Mouse (Mus musculus) kidney, embryonic 16.5 days (tissue): ENCODE measurements around the gene Setd4. TPM values are rescaled to one million over a fixed set of nuclear protein-coding genes. Genes with fewer than 3 reads are reported as not detected.

Experiments used
- ATAC-seq: fragments of 200-750 bp; cut with Nextera tagmentation; 2 replicates; pipeline ENCODE4 v1.8.0; 2017; ENCODE audit warnings: moderate TSS enrichment; ENCODE audit not compliant: low FRiP score, low TSS enrichment
- H3K27ac ChIP-seq: fragments of 300-500 bp; sonication (generic); 2 replicates; pipeline ENCODE4 v1.5.1; 2014; ENCODE audit warnings: low read length
- H3K27me3 ChIP-seq: fragments of 300-500 bp; sonication (generic); 2 replicates; pipeline ENCODE4 v1.6.1; 2014; ENCODE audit warnings: low read length, control low read depth, mixed read lengths; ENCODE audit not compliant: insufficient read depth
- H3K36me3 ChIP-seq: fragments of 300-500 bp; sonication (generic); 2 replicates; pipeline ENCODE4 v1.6.1; 2014; ENCODE audit warnings: low read length, control low read depth, mixed read lengths; ENCODE audit not compliant: insufficient read depth
- H3K4me1 ChIP-seq: fragments of 300-500 bp; sonication (generic); 2 replicates; pipeline ENCODE4 v1.6.1; 2014; ENCODE audit warnings: low read length, control low read depth, mixed read lengths; ENCODE audit not compliant: insufficient read depth
- H3K4me2 ChIP-seq: fragments of 300-500 bp; sonication (generic); replicated peaks from 2 replicates; pipeline ENCODE4 v1.6.1; 2014; ENCODE audit warnings: low read depth, low read length
- H3K4me3 ChIP-seq: fragments of 300-500 bp; sonication (generic); 2 replicates; pipeline ENCODE4 v1.5.1; 2014; ENCODE audit warnings: mild to moderate bottlenecking, low read length
- H3K9ac ChIP-seq: fragments of 300-500 bp; sonication (generic); replicated peaks from 2 replicates; pipeline ENCODE4 v1.6.1; 2014; ENCODE audit warnings: low read length
- H3K9me3 ChIP-seq: fragments of 300-500 bp; sonication (generic); 2 replicates; pipeline ENCODE4 v1.6.1; 2016; ENCODE audit warnings: low read length, control low read depth
- WGBS: fragments of 180-500 bp; shearing (Covaris S2); extraction: QIAGEN DNeasy Blood & Tissue Kit; methylation state at CpG from one replicate; pipeline ENCODE4 v1.1.7; 2014; 5-methylcytosine and 5-hydroxymethylcytosine counted together
- polyA plus RNA-seq: library from polyadenylated mRNA; unstranded; fragments of >200 nt; fragmentation: Nextera tagmentation; extraction: Ambion mirVana; gene quantifications from 2 replicates; pipeline ENCODE4 v1.2.1, GENCODE M21; 2015

Gene Setd4
- polyA plus RNA-seq, 1 experiment from 2014 or later = 14.4 TPM

DNA sequence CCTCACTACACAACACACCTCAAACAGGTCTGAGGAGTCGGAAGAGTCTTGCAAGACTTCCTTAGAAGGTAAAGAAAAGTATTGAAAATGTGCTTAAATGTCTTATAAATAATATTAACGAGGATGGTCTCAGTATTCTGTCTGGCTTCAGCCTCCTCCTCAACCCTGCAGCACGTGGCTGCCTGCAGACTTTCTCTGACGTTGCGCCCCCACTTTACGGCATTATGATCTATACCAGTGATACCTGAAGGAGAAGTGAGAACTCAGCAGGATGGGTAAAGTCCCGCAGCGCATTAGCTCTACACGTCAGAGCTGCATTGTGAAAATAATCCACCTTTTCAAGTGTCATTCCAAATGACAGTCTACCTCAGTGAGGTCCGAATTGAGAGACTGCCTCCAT, 9.4 kb downstream of the Setd4 start:
- peaks cover 26% of the 10 kb centered on the region for H3K36me3 ChIP-seq
- no peak overlapping the region for H3K4me2 ChIP-seq
- H3K4me3 ChIP-seq = no peak overlapping the region
- H3K27ac ChIP-seq = no peak overlapping the region
- no peak overlapping the region for H3K9ac ChIP-seq
- 91% methylated on average over 10 of the region's 10 CpGs for WGBS
- no peaks in the 10 kb centered on the region for H3K4me1 ChIP-seq
- H3K27me3 ChIP-seq = no peaks in the 10 kb centered on the region
- no peak for ATAC-seq
- no peaks in the 10 kb centered on the region for H3K9me3 ChIP-seq

DNA sequence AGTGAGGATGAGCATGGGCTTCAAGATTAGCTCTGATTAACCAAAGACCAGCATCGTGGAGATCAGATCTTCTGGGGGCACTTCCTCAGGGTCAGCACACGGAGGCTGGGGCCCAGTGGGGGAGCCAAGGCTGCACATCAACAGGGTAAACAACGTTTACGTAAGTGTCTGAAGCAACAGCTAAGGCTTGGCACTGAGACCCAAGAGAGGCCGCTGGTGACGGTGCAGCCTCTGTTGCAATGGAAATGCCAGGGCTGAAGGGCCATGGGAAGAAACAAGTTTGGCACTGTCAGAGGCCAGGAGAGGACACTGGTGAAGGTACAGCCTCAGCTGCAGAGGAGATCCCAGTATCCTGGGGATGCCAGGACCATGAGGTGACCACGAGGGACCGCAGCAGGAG, 10.5 kb downstream of the Setd4 start:
- no peak overlapping the region for H3K4me3 ChIP-seq
- H3K36me3 ChIP-seq = peaks cover 30% of the 10 kb centered on the region
- 92% methylated on average over 8 of the region's 8 CpGs for WGBS
- no peaks in the 10 kb centered on the region for H3K9me3 ChIP-seq
- no peaks in the 10 kb centered on the region for H3K4me1 ChIP-seq
- ATAC-seq = no peak
- no peaks in the 10 kb centered on the region for H3K27me3 ChIP-seq
- H3K4me2 ChIP-seq = no peak overlapping the region
- H3K9ac ChIP-seq = no peak overlapping the region
- H3K27ac ChIP-seq = no peak overlapping the region

DNA sequence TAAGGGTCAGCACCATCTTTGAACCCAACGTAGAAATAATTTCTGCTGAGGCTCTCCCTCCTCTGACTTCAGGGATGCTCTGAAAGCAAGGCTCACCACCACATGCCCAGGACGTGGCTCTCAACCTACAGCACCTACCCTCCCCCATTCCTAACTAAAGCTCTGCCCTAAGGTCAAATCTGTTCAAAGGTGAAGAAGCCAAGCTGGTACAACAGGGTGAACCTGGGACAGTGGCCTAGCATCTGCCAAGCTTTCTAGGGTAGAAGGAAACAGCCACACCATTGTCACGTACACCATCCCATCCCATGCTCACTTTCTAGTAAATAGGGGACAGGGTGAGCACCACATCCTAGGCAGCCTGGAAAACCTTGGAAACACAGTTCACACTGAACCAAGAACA, 11.2 kb downstream of the Setd4 start:
- Histone ChIP-seq H3K4me1 (no peaks in the 10 kb centered on the region), H3K4me3 (no peak overlapping the region), H3K9ac (no peak overlapping the region), H3K27me3 (no peaks in the 10 kb centered on the region), H3K36me3 (peaks cover 24% of the 10 kb centered on the region), H3K27ac (no peak overlapping the region), H3K4me2 (no peak overlapping the region), H3K9me3 (no peaks in the 10 kb centered on the region)
- WGBS = 85% methylated on average over 3 of the region's 3 CpGs
- ATAC-seq = no peak

DNA sequence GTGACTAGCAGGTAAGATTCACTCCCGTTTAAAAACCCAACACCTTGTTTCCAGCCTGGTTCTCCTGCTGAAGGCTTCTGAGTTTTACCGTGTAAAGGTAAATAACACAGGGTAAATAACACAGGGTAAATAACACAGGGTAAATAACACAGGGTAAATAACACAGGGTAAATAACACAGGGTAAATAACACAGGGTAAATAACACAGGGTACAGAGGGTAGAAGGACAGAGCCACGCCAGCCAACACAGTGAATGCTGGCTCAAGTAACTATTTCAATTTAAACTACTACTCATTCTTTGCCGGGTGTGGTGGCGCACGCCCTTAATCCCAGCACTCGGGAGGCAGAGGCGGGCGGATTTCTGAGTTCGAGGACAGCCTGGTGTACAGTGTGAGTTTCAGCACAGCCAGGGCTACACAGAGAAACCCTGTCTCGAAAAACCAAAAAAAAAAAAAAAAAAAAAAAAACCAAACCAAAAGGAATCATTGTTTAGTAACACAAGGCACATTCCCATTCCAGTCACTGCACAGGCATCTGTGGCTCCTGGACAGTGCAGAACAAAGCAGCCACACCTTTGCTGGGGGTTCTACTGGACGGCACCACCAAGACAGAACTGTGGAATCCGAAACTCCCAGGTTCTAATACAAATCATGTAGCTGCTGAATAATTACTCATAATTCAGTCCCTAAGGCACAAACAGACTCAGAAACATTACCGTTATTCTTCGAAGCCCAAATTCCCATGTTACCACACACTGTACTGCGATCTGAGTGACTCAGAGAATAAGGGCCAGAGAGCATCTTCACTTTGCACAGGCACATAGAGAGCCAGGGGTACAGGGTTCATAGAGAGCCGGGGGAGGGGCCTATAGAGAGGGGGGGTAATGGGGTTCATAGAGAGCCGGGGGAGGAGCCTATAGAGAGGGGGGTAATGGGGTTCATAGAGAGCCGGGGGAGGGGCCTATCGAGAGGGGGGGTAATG, 12.1 kb downstream of the Setd4 start:
- H3K4me1 ChIP-seq = no peaks in the 10 kb centered on the region
- peaks cover 28% of the 10 kb centered on the region for H3K36me3 ChIP-seq
- no peaks in the 10 kb centered on the region for H3K9me3 ChIP-seq
- no peak overlapping the region for H3K4me2 ChIP-seq
- no peak overlapping the region for H3K27ac ChIP-seq
- H3K27me3 ChIP-seq = no peaks in the 10 kb centered on the region
- WGBS = 95% methylated on average over 20 of the region's 20 CpGs
- no peak for ATAC-seq
- no peak overlapping the region for H3K9ac ChIP-seq
- no peak overlapping the region for H3K4me3 ChIP-seq

DNA sequence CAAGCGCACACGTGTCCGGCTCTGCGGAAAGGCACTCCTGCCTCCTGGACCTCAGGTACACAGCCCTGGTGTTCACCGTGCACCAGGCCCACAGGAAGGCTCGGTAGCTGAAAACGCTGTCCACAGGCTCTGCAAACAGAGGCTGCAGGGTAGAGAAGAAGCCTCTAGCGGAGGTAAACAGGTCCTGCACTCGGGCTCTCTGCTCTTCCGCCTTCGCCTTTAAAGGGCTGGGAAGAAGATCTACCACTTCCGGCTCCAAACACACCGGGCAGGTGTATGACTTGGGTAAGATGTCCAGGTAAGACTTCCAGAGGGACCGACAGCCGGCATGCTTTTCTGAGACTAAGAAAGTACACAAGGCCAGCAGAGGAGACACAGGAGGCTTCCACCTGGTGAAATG, 12.9 kb downstream of the Setd4 start:
- no peak overlapping the region for H3K4me3 ChIP-seq
- ATAC-seq = no peak
- no peak overlapping the region for H3K9ac ChIP-seq
- H3K9me3 ChIP-seq = no peaks in the 10 kb centered on the region
- peaks cover 28% of the 10 kb centered on the region for H3K36me3 ChIP-seq
- no peaks in the 10 kb centered on the region for H3K27me3 ChIP-seq
- H3K4me1 ChIP-seq = no peaks in the 10 kb centered on the region
- WGBS = 95% methylated on average over 15 of the region's 15 CpGs
- no peak overlapping the region for H3K27ac ChIP-seq
- H3K4me2 ChIP-seq = no peak overlapping the region

DNA sequence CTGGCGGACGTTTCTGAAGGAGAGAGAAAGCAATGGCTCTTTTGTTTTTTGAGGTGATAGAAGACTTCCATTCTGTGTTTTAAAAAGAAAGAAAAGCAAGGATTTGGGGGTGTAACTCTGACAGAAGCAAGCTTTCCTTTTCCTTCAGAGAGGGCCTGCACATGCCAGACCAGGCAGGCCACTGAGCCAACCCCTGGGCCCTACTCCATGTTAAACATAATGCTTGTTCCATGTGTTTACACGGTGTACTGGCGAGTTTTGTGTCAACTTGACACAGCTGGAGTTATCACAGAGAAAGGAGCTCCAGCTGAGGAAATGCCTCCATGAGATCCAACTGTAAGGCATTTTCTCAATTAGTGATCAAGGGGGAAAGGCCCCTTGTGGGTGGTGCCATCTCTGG, 15.6 kb downstream of the Setd4 start:
- H3K27me3 ChIP-seq = no peaks in the 10 kb centered on the region
- no peaks in the 10 kb centered on the region for H3K9me3 ChIP-seq
- H3K9ac ChIP-seq = no peak overlapping the region
- no peak overlapping the region for H3K4me2 ChIP-seq
- H3K36me3 ChIP-seq = peaks cover 26% of the 10 kb centered on the region
- ATAC-seq = no peak
- H3K4me3 ChIP-seq = no peak overlapping the region
- H3K27ac ChIP-seq = no peak overlapping the region
- H3K4me1 ChIP-seq = peaks cover 2% of the 10 kb centered on the region; the same call in 1 of the 2 replicates
- WGBS = 79% methylated on average over 4 of the region's 4 CpGs

DNA sequence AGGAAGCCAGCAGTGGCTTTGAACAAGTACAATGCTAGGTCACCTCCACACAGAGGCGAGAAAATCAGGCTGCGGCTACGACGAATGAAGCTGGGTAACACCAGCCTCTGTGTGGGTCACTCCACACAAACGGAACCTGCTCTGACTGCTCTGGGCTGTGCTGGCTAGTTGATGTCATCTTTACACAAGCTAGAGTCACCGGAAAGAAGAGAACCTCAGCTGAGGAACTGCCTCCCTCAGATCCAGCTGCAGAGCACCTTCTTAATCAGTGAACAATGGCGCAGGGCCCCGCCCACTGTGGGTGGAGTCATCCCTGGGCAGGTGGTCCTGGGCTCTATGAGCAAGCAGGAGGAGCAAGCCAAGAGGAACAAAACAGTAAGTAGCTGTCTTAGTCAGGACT, 17.5 kb downstream of the Setd4 start:
- ATAC-seq = peak; percentile 64; the same call in 1 of the 2 replicates

DNA sequence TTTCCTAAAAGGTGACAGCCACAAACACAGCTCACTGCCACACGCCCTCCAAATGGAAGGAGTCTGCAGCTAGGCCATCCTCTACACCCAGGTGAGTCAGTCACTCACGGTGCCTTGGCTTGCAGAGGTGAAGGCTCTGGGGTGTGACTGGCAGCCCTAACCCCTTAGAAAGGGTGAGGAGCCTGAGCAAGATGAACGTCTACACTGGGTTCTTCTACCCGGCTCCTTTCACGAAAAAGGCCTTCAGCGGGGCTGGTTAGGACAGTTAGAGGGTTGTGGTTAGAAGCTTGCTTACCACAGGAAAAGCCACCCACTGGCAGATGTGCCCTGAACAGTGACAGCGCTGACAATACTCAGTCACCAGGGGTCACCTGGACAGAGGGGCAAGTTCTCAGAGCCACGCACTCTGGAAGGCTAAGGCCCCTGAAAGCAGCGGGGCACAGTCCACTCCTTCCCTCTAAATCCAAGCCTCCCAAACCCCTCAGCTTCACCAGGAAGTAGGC, 18.1 kb downstream of the Setd4 start:
- Histone ChIP-seq H3K27ac (no peak overlapping the region), H3K9ac (no peak overlapping the region), H3K27me3 (no peaks in the 10 kb centered on the region), H3K9me3 (no peaks in the 10 kb centered on the region), H3K4me3 (no peak overlapping the region), H3K36me3 (peaks cover 21% of the 10 kb centered on the region), H3K4me1 (peaks cover 2% of the 10 kb centered on the region; the same call in 1 of the 2 replicates), H3K4me2 (no peak overlapping the region)
- WGBS = 72% methylated on average over 9 of the region's 9 CpGs
- no peak for ATAC-seq

More for the DNA sequence above, 17.5 kb downstream of the Setd4 start:
- Histone ChIP-seq H3K9me3 (no peaks in the 10 kb centered on the region), H3K36me3 (peaks cover 26% of the 10 kb centered on the region), H3K9ac (no peak overlapping the region), H3K4me2 (no peak overlapping the region), H3K4me1 (peaks cover 2% of the 10 kb centered on the region; the same call in 1 of the 2 replicates), H3K27ac (no peak overlapping the region), H3K27me3 (no peaks in the 10 kb centered on the region), H3K4me3 (no peak overlapping the region)
- 63% methylated on average over 8 of the region's 8 CpGs for WGBS

DNA sequence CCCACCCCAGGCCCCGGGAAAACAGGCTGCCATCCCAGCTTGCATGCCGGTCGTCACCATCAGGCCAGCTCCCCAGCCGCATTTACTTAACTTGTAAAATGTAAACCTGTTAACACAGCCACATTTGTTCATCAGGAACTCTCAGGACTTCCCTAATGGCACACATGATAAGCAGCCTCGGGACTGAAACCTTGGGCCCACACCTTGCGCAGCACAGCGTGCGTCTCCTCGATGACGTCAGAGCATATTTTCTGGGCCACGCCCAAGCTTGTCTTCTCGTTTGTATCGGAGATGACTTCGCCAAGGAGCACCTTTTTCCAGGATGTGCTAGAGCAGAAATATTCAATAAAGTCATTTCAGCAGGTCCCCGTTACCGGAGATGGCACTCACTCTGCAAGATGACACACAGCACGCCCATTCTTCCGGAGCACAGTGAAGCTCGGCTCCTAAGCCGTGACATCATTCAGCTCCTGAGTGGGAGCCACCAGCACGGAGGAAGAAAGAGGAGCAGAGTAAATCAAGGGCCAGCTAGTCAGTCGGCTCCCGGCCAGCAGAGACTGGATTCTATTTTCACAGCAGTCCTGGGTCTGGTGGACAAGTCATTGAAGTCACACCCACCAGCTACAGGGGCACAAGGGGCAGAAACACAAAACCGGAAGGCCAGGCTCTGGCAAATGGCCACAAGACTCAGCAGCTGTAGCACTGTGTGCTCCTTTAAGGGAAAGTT, 18.7 kb downstream of the Setd4 start:
- 68% methylated on average over 24 of the region's 24 CpGs for WGBS
- Histone ChIP-seq H3K4me1 (peaks cover 2% of the 10 kb centered on the region; the same call in 1 of the 2 replicates), H3K36me3 (peaks cover 17% of the 10 kb centered on the region), H3K4me2 (no peak overlapping the region), H3K27ac (no peak overlapping the region), H3K9ac (no peak overlapping the region), H3K9me3 (no peaks in the 10 kb centered on the region), H3K4me3 (no peak overlapping the region), H3K27me3 (no peaks in the 10 kb centered on the region)
- ATAC-seq = peak; percentile 49
